Mouse (Mus musculus) layer of hippocampus, postnatal 14 days (tissue): Measurements from ENCODE around the gene Aggf1. TPM values are rescaled to one million over a fixed set of nuclear protein-coding genes. Genes with fewer than 3 reads are reported as not detected.
A peak's percentile ranks its signal among the peaks of the same experiment; 100 is the strongest.
"Not testable (repeated sequence)": the region's sequence is repeated elsewhere in the genome, so short reads cannot be mapped to it uniquely, and the experiment has no call there.

Experiments used
- DNase-seq, 2 experiments: peaks; one replicate each; pipeline ENCODE4 v3.0.0; 2021 to 2022; ENCODE audit warnings: low spot score in 2 of 2, mixed read lengths in 1 of 2
- long read RNA-seq, 2 experiments: library from polyadenylated mRNA; stranded (forward); transcript quantifications; one replicate each; pipeline ENCODE4 v2.0.0; 2021
- total RNA-seq, 2 experiments: library from RNA; stranded (reverse); gene quantifications; 2 replicates each; pipeline ENCODE4 v1.2.3; 2021

Aggf1 gene
- 10 to 100 TPM; 44.1 to 45.5 TPM for total RNA-seq
- long read RNA-seq, experiment 1, transcript Aggf1-201 (14 exons, 3,249 nt), result major isoform, 90 of 98 reads
- long read RNA-seq, experiment 1, partial matches to known transcripts, result 2 of 98 reads
- long read RNA-seq, experiment 1, other reads (novel, unspliced or antisense), result 6 of 98 reads
- long read RNA-seq, experiment 2, transcript Aggf1-201 (14 exons, 3,249 nt), result major isoform, 90 of 98 reads
- long read RNA-seq, experiment 2, partial matches to known transcripts, result 1 of 98 reads
- long read RNA-seq, experiment 2, other reads (novel, unspliced or antisense), result 7 of 98 reads

- peak; percentile 87 to 95 for DNase-seq
Measured at GRCm38 (mm10) chr13:95374701-95375553, at the start of gene Aggf1. TSS of gene Aggf1 (minus strand) at chr13:95375352.

- DNase-seq, result no peak
Measured at GRCm38 (mm10) chr13:95424932-95425331, 49.8 kb upstream of the Aggf1 start.

GRCm38 (mm10) chr13:95419204-95419749 lies 44.1 kb upstream of the Aggf1 start:
- peak in 1 of 2 experiments; percentile 34 for DNase-seq

- no peak for DNase-seq
Measured at GRCm38 (mm10) chr13:95418575-95419203, 43.5 kb upstream of the Aggf1 start.

GRCm38 (mm10) chr13:95412257-95412656 lies 37.1 kb upstream of the Aggf1 start:
- DNase-seq, result no peak

- DNase-seq, result no peak
Measured at GRCm38 (mm10) chr13:95393242-95393641, 18.1 kb upstream of the Aggf1 start.

GRCm38 (mm10) chr13:95389866-95390865 lies 15.0 kb upstream of the Aggf1 start:
- peak; percentile 73 to 84 for DNase-seq

- DNase-seq, result no peak
Measured at GRCm38 (mm10) chr13:95388226-95388625, 13.1 kb upstream of the Aggf1 start.

GRCm38 (mm10) chr13:95382418-95382817 lies 7.3 kb upstream of the Aggf1 start:
- DNase-seq, result no peak

GRCm38 (mm10) chr13:95378696-95379095 lies 3.5 kb upstream of the Aggf1 start:
- DNase-seq, result no peak

GRCm38 (mm10) chr13:95376689-95377289 lies 1.6 kb upstream of the Aggf1 start:
- DNase-seq, result not testable (repeated sequence)

- DNase-seq, result no peak
Measured at GRCm38 (mm10) chr13:95375554-95375914, 382 bp upstream of the Aggf1 start.

GRCm38 (mm10) chr13:95366356-95366755 lies 8.8 kb downstream of the Aggf1 start:
- no peak for DNase-seq

GRCm38 (mm10) chr13:95363440-95363839 lies 11.7 kb downstream of the Aggf1 start:
- no peak for DNase-seq

- DNase-seq, result no peak
Measured at GRCm38 (mm10) chr13:95358223-95358622, 16.9 kb downstream of the Aggf1 start.

- no peak for DNase-seq
Measured at GRCm38 (mm10) chr13:95348476-95348875, 26.7 kb downstream of the Aggf1 start.

- DNase-seq, result peak; percentile 72 to 84
Measured at GRCm38 (mm10) chr13:95347018-95347696, 28.0 kb downstream of the Aggf1 start.

GRCm38 (mm10) chr13:95345869-95346268 lies 29.3 kb downstream of the Aggf1 start:
- DNase-seq, result no peak

- no peak for DNase-seq
Measured at GRCm38 (mm10) chr13:95343470-95343869, 31.7 kb downstream of the Aggf1 start.
